8 mouse cellular contexts compared by ENCODE assay signal in genomic region chr2:155952006-155952405, GRCm38 (mm10). TPM values are rescaled to one million over a fixed set of nuclear protein-coding genes. Genes with fewer than 3 reads are reported as not detected.
A peak's percentile ranks its signal among the peaks of the same experiment; 100 is the strongest.
DNase-seq lines count a peak whose midpoint lies in the region; ATAC-seq and TF ChIP-seq lines count a peak whose summit lies in the region.
"Had no signal": no experiment of that assay in that cellular context is flagged by ENCODE, and none has a peak within 500 bp of the region (broad histone marks: within the 10 kb centered on the region; RNA-seq: fewer than 3 reads in every experiment).

No protein-coding gene starts in this region.

- ATAC-seq in midbrain, postnatal 0 days (ENCODE audit: low FRiP score): no peak
- no peak for ATAC-seq in midbrain, embryonic 15.5 days (replicated peaks)
- ATAC-seq in liver, postnatal 0 days: no peak

- no peak overlapping the region for H3K27ac ChIP-seq in midbrain, postnatal 0 days (ENCODE audit: low read depth, low read length)
- H3K27ac ChIP-seq in midbrain, embryonic 15.5 days: no peak overlapping the region
- H3K27ac ChIP-seq in liver, postnatal 0 days (ENCODE audit: low read depth): no peak overlapping the region
- H3K27ac ChIP-seq: liver, embryonic 15.5 days had no signal

- no peaks in the 10 kb centered on the region for H3K4me1 ChIP-seq in midbrain, postnatal 0 days (ENCODE audit: insufficient read depth, low read length)
- H3K4me1 ChIP-seq in midbrain, embryonic 15.5 days: peaks cover under 1% of the 10 kb centered on the region; the same call in 1 of the 2 replicates
- H3K4me1 ChIP-seq in liver, postnatal 0 days (ENCODE audit: insufficient read depth): peaks cover 5% of the 10 kb centered on the region

- no peak overlapping the region for H3K4me3 ChIP-seq in midbrain, postnatal 0 days (ENCODE audit: low read depth, low read length)
- no peak overlapping the region for H3K4me3 ChIP-seq in midbrain, embryonic 15.5 days
- H3K4me3 ChIP-seq in liver, postnatal 0 days (ENCODE audit: low read depth, low read length): no peak overlapping the region
- H3K4me3 ChIP-seq: liver, embryonic 15.5 days had no signal

- peak; percentile 80 for TF ChIP-seq CTCF in midbrain, postnatal 0 days (IDR thresholded peaks at IDR 0.05)
- TF ChIP-seq CTCF in liver, postnatal 0 days (IDR thresholded peaks at IDR 0.05; ENCODE audit: low read depth): peak; percentile 72

- TF ChIP-seq EP300 in liver, postnatal 0 days (IDR thresholded peaks at IDR 0.05; ENCODE audit: low read depth): no peak

- DNase-seq in midbrain, postnatal 0 days (ENCODE audit: low spot score): peak; percentile 78
- peak; percentile 84 for DNase-seq in adipocyte (ENCODE audit: low spot score)
- DNase-seq in cerebellum, postnatal 10 days: peak; percentile 86 to 87
- peak; percentile 89 for DNase-seq in kidney, adult 9 months
- DNase-seq in liver, postnatal 0 days: peak; percentile 44
- peak; percentile 71 for DNase-seq in thymus, postnatal 14 days

- H3K27me3 ChIP-seq in midbrain, postnatal 0 days (ENCODE audit: insufficient read depth, low read length): no peaks in the 10 kb centered on the region
- H3K27me3 ChIP-seq in midbrain, embryonic 15.5 days (replicated peaks): no peaks in the 10 kb centered on the region
- H3K27me3 ChIP-seq in liver, postnatal 0 days (ENCODE audit: insufficient read depth, low read length): no peaks in the 10 kb centered on the region

- no peak overlapping the region for H3K4me2 ChIP-seq in midbrain, postnatal 0 days (ENCODE audit: low read depth, low read length, poor library complexity, severe bottlenecking)
- no peak overlapping the region for H3K4me2 ChIP-seq in midbrain, embryonic 15.5 days
- no peak overlapping the region for H3K4me2 ChIP-seq in liver, postnatal 0 days (ENCODE audit: low read depth, low read length)
- H3K4me2 ChIP-seq: liver, embryonic 15.5 days had no signal

- no peak overlapping the region for H3K9ac ChIP-seq in midbrain, postnatal 0 days (replicated peaks; ENCODE audit: low read length, poor library complexity, severe bottlenecking)
- no peak overlapping the region for H3K9ac ChIP-seq in midbrain, embryonic 15.5 days
- H3K9ac ChIP-seq in liver, postnatal 0 days (replicated peaks): no peak overlapping the region
- H3K9ac ChIP-seq: liver, embryonic 15.5 days had no signal

- no peaks in the 10 kb centered on the region for H3K9me3 ChIP-seq in midbrain, postnatal 0 days (ENCODE audit: low read length)
- no peaks in the 10 kb centered on the region for H3K9me3 ChIP-seq in midbrain, embryonic 15.5 days
- H3K9me3 ChIP-seq in liver, postnatal 0 days (ENCODE audit: low read length): no peaks in the 10 kb centered on the region
- H3K9me3 ChIP-seq: liver, embryonic 15.5 days had no signal

- H3K36me3 ChIP-seq in midbrain, postnatal 0 days (ENCODE audit: insufficient read depth, low read length): no peaks in the 10 kb centered on the region
- H3K36me3 ChIP-seq in midbrain, embryonic 15.5 days (replicated peaks): no peaks in the 10 kb centered on the region
- no peaks in the 10 kb centered on the region for H3K36me3 ChIP-seq in liver, postnatal 0 days (replicated peaks; ENCODE audit: insufficient read depth, low read length)
- H3K36me3 ChIP-seq: liver, embryonic 15.5 days had no signal

RNA-seq across cellular contexts. Expression of gene Cep250, which starts 4.3 kb away (rescaled TPM):
- 14.1 and 19.2 TPM in 2 replicates for total RNA-seq in midbrain, postnatal 0 days (2014; rRNA removed)
- polyA plus RNA-seq in midbrain, postnatal 0 days (2015; fragmentation: Nextera tagmentation; extraction: Ambion mirVana): 8.7 and 10.1 TPM in 2 replicates
- 17.1 and 19.2 TPM in 2 replicates for polyA plus RNA-seq in midbrain, embryonic 15.5 days (2015; fragmentation: Nextera tagmentation; extraction: Ambion mirVana)
- polyA plus RNA-seq in liver, postnatal 0 days (2015; fragmentation: Nextera tagmentation; extraction: Ambion mirVana): 3.1 and 5.0 TPM in 2 replicates

RNA-seq across cellular contexts. Expression of gene Gdf5, which starts 6.8 kb away (rescaled TPM):
- total RNA-seq in midbrain, postnatal 0 days (2014; rRNA removed): 1.5 and 2.0 TPM in 2 replicates
- 0.69 and 1.2 TPM in 2 replicates for polyA plus RNA-seq in midbrain, postnatal 0 days (2015; fragmentation: Nextera tagmentation; extraction: Ambion mirVana)
- polyA plus RNA-seq in midbrain, embryonic 15.5 days (2015; fragmentation: Nextera tagmentation; extraction: Ambion mirVana): 0.95 and 1.7 TPM in 2 replicates
- not detected in 2 replicates for polyA plus RNA-seq in liver, postnatal 0 days (2015; fragmentation: Nextera tagmentation; extraction: Ambion mirVana)
- polyA plus RNA-seq: liver, embryonic 15.5 days had no signal

RNA-seq across cellular contexts. Expression of gene Gm15557, which starts 11.5 kb away (rescaled TPM):
- total RNA-seq in midbrain, postnatal 0 days (2014; rRNA removed): not detected in 2 replicates
- polyA plus RNA-seq in midbrain, postnatal 0 days (2015; fragmentation: Nextera tagmentation; extraction: Ambion mirVana): not detected in 2 replicates
- polyA plus RNA-seq in midbrain, embryonic 15.5 days (2015; fragmentation: Nextera tagmentation; extraction: Ambion mirVana): not detected in 2 replicates
- not detected in 2 replicates for polyA plus RNA-seq in liver, postnatal 0 days (2015; fragmentation: Nextera tagmentation; extraction: Ambion mirVana)
- polyA plus RNA-seq: liver, embryonic 15.5 days had no signal

RNA-seq across cellular contexts. Expression of gene Uqcc1, which starts 21.9 kb away (rescaled TPM):
- total RNA-seq in midbrain, postnatal 0 days (2014; rRNA removed): 44.6 and 48.2 TPM in 2 replicates
- polyA plus RNA-seq in midbrain, postnatal 0 days (2015; fragmentation: Nextera tagmentation; extraction: Ambion mirVana): 55.0 and 58.9 TPM in 2 replicates
- 63.6 and 68.8 TPM in 2 replicates for polyA plus RNA-seq in midbrain, embryonic 15.5 days (2015; fragmentation: Nextera tagmentation; extraction: Ambion mirVana)
- polyA plus RNA-seq in liver, postnatal 0 days (2015; fragmentation: Nextera tagmentation; extraction: Ambion mirVana): 29.3 and 31.7 TPM in 2 replicates

RNA-seq across cellular contexts. Expression of gene 6430550D23Rik, which starts 55.8 kb away (rescaled TPM):
- total RNA-seq in midbrain, postnatal 0 days (2014; rRNA removed): 0.44 and 1.0 TPM in 2 replicates
- 0.27 and 0.75 TPM in 2 replicates for polyA plus RNA-seq in midbrain, postnatal 0 days (2015; fragmentation: Nextera tagmentation; extraction: Ambion mirVana)
- 1.4 and 1.9 TPM in 2 replicates for polyA plus RNA-seq in midbrain, embryonic 15.5 days (2015; fragmentation: Nextera tagmentation; extraction: Ambion mirVana)
- 0.64 and 0.90 TPM in 2 replicates for polyA plus RNA-seq in liver, postnatal 0 days (2015; fragmentation: Nextera tagmentation; extraction: Ambion mirVana)
